Mouse (Mus musculus): ENCODE data around the gene Tmem145.

Tmem145 gene

GRCm38 (mm10) chr7:25333596-25334307, 27.8 kb downstream of the Tmem145 start:
- peak; percentile 60 for DNase-seq

DNA sequence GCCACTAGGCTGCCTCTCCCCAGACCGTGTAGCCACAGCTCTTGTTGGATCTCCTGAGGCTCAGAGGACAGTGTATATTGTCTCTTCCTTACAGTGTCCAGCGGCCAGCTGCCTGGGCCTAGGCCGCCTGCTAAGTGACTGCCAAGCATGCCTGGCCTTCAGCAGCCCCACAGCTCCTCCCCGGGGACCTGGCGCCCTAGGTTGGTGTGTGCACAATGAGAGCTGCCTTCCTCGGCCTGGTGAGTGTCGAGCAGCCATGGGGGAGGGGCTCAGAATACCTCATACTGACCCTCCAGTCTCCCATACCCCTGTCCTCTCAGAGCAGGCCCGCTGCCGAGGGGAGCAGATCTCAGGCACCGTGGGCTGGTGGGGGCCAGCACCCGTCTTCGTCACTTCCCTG, 28.6 kb downstream of the Tmem145 start:
- DNase-seq, result no peak

GRCm38 (mm10) chr7:25339329-25339728, 33.4 kb downstream of the Tmem145 start:
- DNase-seq, result no peak

GRCm38 (mm10) chr7:25341000-25341784, 35.3 kb downstream of the Tmem145 start:
- no peak for DNase-seq

DNA sequence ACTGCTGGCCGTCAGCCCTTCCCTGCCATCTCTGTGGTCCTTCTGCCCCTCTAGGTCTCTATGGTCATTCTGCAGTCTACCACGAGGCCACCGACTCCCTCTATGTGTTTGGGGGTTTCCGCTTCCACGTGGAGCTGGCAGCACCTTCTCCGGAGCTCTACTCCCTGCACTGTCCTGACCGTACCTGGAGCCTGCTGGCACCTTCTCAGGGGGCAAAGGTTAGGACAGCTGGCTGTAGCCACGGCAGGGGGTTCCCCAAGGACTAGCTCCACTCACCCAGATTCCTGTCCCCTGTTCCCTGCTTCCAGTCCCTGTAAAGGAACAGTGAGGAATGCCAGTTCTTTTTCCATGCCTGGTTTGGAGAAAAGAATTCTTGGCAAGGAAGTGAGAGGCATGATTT, 43.0 kb downstream of the Tmem145 start:
- no peak for DNase-seq

DNA sequence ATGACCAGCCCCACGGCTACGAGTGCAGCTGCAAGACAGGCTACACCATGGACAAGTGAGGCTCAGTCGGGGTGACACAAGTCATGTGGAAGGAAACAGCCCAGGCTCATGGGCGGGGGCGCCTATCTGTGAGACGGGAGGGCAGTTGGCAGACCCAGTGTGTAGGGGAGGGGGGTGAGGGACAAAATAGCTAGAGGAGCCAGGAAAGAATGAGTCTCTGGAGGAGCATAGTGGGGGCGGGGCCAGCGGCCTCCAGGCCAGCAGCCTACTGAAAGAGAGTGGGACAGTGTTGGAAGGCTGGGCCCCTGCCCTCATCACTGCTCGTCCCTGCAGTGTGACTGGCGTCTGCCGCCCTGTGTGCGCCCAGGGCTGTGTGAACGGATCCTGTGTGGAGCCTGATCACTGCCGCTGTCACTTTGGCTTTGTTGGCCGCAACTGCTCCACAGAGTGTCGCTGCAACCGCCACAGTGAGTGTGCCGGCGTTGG, 52.9 kb downstream of the Tmem145 start:
- DNase-seq, result no peak

- DNase-seq, result peak; percentile 75
Measured at GRCm38 (mm10) chr7:25363151-25363550, 57.2 kb downstream of the Tmem145 start.

DNA sequence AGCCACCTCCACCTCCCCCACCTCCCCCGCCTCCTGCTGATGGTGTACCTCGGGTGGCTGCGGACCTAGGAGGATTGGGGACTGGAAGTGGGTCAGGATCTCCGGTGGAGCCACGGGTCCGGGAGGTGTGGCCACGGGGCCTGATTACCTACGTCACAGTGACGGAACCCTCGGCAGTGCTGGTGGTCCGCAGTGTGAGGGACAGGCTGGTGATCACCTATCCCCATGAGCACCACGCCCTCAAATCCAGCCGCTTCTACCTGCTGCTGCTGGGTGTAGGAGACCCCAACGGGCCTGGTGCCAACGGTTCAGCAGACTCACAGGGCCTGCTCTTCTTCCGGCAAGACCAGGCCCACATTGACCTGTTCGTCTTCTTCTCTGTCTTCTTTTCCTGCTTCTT, 57.7 kb downstream of the Tmem145 start:
- DNase-seq, result no peak

Data from cerebellum, adult 8-10 months (tissue).